Mouse (Mus musculus): ENCODE data around the gene Fstl1. TPM values are rescaled to one million over a fixed set of nuclear protein-coding genes. Genes with fewer than 3 reads are reported as not detected.

Fstl1 gene
- 10 to 100 TPM; 28.8 to 33.3 TPM for total RNA-seq (2021)
- long read RNA-seq, experiment 1, transcript Fstl1-201 (11 exons, 3,789 nt) = major isoform, 73 of 90 reads
- long read RNA-seq, experiment 1, partial matches to known transcripts = 14 of 90 reads
- long read RNA-seq, experiment 1, other reads (novel, unspliced or antisense) = 3 of 90 reads
- long read RNA-seq, experiment 2, transcript Fstl1-201 (11 exons, 3,789 nt) = major isoform, 57 of 61 reads
- long read RNA-seq, experiment 2, partial matches to known transcripts = 1 of 61 reads
- long read RNA-seq, experiment 2, other reads (novel, unspliced or antisense) = 3 of 61 reads

DNA sequence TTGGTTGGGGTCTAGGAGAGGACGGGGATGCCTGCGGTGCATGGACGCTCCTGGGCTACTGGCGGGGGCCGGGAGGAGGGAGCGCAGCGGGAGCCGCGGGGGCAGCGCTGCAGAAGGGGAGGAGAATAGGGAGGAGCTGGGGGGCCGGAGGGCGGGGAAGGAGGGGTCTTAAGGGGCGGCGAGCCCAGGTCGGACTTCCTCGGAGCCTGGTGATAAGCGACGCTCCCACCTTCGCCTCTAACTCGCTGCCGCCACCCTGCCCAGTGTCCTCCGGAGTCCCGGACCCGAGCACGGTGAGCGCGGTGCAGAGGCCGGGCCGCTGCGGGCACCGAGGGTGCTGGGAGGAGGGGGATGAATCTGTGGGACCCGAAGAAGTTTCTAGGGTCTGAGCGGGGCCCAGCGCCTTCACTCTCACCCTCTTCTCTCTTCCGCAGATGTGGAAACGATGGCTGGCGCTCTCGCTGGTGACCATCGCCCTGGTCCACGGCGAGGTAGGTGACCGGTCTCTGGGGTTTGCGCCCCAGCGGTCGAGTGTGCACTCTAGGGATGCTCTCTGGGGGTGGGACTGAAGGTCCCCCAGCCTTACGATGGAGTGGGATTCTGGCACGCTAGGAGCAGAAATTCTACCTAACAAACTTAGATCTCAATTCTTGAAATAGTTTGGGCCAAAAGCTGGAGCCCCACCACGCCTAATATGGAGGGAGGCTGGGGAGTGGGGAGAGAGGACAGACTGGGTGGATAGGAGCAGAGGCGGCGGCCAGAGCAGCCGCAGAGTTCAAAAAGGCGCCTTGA is at the start of gene Fstl1:
TSS of gene Fstl1 (plus strand) at position 14 of the 792 bp plus-strand sequence.
- no peak for TF ChIP-seq CTCF (IDR thresholded peaks at IDR 0.05)
- H3K4me3 ChIP-seq = peak within 1 kb of the TSS; percentile 94
- intact Hi-C loops (cut with DNase I) = loop anchor here (5.0 kb wide), 2 partner anchors 35 to 70 kb away; no protein-coding TSS in a partner anchor
- peak within 1 kb of the TSS; percentile 88 for H3K27ac ChIP-seq
- DNase-seq (ENCODE audit: extremely low spot score in 1 of 2, low spot score in 2 of 2) = peak; percentile 36 to 63

DNA sequence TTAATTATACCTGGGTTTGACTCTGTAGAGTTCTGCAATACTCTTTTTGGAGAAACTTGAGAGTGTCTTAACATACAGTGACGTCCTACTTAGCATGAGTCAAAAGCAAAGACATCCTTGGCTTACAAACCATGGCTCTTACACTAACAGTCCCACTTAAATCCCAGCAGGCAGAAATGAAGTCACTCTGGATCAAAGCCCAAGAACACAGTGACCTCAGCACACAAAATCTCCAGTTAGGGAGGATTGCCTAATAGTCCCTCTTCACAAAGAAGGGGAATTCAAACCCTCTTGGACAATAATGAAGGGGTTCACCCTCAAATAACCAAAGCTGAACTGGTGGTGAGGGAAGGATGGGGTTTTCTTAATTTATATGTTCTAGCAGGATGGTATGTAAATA is 48.0 kb upstream of the Fstl1 start:
- intact Hi-C loops (cut with DNase I) = no loop called here
- H3K27ac ChIP-seq = no peak overlapping the region
- DNase-seq (ENCODE audit: extremely low spot score in 1 of 2, low spot score in 2 of 2) = no peak
- no peak for TF ChIP-seq CTCF (IDR thresholded peaks at IDR 0.05)
- H3K4me3 ChIP-seq = no peak overlapping the region

DNA sequence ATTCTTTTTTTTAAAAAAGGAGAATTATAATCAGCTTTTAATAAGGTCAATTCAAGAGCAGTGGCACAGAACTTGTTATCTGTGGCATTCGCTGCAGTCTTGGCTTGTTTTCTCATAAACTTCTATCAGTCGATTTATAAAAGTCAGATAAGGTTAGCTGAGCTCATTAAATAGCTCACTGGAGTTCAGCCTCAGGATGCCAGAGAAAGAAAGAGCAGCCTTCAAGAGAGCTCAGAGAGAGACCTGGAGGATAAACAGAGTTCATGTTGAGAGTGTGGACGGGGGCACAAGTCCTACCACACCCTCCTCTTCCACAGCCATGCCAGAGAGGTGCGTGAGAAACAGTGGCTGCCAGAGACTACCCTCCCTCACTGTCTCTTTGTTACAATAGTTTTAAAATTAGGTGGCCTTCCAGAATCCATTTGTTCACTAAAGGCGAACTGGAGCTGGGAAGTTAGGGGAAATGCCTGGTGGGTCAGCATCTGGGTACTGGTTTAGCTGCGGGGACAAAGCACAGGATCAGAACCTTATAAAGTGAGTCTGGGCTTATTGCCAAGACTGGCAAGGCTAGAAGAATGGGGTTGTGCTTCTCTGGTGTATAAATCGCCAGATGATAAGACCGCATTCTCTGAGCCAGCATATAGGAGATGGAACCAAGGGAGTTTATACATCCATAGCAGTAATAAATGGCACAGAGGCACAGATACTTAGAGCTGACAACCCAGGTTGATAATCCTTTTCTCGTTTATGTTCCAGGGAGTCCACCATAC is 47.1 kb upstream of the Fstl1 start:
- Histone ChIP-seq H3K4me3 (no peak overlapping the region), H3K27ac (no peak overlapping the region)
- no peak for DNase-seq (ENCODE audit: extremely low spot score in 1 of 2, low spot score in 2 of 2)
- no peak for TF ChIP-seq CTCF (IDR thresholded peaks at IDR 0.05)
- intact Hi-C loops (cut with DNase I) = no loop called here

DNA sequence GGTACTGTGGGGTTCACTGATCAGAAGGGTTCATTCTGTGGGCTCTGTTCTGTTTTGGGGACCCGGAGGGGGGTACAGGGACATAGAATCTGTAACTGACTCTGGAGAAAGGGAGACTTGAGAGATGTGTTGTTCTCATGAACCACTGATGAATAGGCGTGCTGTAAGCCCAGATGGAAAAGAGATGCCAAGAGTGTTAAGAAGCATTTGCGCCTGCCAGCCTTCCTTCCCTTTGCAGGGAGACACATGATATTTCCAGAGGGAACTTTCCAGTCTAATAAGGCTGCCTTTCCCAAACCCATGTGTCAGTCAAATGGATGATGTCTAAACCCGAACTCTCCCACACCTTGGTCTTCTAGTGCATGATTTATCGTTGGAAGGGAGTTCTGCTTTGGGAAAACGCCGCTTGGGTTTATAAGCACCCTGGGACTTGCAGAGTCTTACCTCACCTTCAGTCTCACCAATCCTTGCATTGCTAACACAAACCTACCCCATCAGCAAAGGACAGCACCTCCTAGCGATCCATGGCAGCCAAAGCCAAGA is 46.3 kb upstream of the Fstl1 start:
- Histone ChIP-seq H3K27ac (no peak overlapping the region), H3K4me3 (no peak overlapping the region)
- TF ChIP-seq CTCF (IDR thresholded peaks at IDR 0.05) = no peak
- intact Hi-C loops (cut with DNase I) = no loop called here
- DNase-seq (ENCODE audit: extremely low spot score in 1 of 2, low spot score in 2 of 2) = no peak

DNA sequence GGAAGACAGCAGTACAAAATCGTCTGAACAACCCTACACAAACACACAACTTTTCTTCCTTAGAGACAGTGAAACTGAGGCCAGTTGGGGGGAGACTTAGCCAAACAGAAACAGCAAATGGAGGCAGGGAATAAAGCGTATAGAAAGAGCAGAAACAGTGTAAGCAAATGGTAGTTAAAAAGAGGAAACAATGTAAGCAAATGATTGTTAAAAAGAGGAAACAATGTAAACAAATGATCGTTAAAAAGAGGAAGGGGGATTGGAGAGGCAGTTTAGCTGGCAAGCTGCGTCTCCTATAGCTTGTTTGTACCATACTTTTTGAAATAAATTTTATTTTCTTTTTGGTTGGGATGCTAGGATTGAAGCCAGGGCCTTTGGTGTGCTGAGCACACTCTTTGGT is 45.2 kb upstream of the Fstl1 start:
- no peak overlapping the region for H3K27ac ChIP-seq
- TF ChIP-seq CTCF (IDR thresholded peaks at IDR 0.05) = no peak
- no peak for DNase-seq (ENCODE audit: extremely low spot score in 1 of 2, low spot score in 2 of 2)
- no peak overlapping the region for H3K4me3 ChIP-seq
- intact Hi-C loops (cut with DNase I) = no loop called here

DNA sequence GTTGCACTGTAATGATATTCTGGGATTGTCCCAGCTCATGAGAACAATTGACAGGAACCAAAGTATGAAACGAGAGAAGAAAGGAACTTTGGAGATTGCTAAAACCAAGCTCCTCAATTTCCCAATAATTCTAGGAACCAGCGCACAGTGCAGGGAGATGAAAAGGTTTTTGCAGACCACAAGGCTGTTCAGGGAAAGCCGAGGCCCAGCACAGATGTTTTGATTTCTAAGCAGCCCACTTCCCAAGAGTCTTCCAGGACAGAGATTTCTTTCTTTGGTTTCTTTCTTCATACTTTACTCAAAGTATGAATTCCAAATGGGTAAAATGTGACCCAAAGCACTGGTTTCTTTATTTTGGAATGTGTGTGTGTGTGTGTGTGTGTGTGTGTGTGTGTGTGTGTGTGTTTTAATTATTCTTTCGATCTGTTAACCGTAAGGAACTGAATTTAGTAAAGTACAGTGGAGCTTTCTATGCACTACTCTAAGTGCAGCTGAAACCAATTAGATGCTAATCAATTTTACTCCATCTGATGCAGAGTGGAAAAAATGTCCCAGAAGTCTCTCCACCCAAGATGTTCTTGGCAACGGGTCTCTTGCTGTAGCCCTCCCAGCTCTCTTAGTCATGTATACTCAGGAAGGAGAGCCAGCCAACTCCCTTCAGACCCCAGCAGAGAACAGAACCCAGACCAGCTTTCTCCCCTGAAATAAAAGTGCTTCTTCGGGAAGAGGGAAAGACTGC is 44.5 kb upstream of the Fstl1 start:
- intact Hi-C loops (cut with DNase I) = no loop called here
- TF ChIP-seq CTCF (IDR thresholded peaks at IDR 0.05) = no peak
- Histone ChIP-seq H3K4me3 (no peak overlapping the region), H3K27ac (no peak overlapping the region)
- no peak for DNase-seq (ENCODE audit: extremely low spot score in 1 of 2, low spot score in 2 of 2)

DNA sequence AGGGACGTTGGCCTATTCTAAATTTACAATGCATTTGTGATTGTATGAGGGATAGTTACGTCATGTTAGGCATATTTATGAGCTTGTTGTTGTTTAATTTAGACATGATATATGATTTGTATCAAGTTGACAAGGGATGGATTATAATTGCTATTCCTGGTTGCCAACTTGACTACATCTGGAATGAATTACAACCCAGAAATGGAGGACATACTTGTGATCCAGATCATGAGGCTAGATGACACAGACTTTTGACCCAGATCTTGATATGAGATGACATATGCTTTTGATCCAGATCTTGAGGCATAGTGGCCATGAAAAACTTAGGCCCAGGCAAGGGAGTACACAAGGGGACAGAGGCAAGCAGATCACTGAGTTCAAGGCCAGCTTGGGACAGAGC is 36.6 kb upstream of the Fstl1 start:
- intact Hi-C loops (cut with DNase I) = no loop called here
- no peak for DNase-seq (ENCODE audit: extremely low spot score in 1 of 2, low spot score in 2 of 2)
- no peak for TF ChIP-seq CTCF (IDR thresholded peaks at IDR 0.05)
- H3K27ac ChIP-seq = no peak overlapping the region
- no peak overlapping the region for H3K4me3 ChIP-seq

DNA sequence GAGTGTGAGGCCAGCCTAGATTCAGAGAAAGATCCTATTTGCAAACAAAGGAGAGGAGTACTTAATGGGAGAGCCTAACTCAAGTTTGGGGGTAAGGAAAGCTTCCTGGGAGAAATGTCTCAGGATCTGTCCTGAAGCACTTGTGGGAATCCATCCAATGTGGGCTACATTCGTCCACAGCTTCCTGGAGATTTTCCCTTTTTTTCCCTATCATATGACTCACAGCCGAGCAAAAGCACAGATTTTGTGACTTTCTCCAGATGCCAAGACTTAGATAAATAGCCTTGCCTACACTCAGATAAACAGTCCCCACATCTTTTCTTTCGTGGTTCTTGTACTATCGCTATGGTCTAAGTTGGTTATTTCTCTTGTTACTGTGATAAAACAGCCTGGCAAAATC is 34.4 kb upstream of the Fstl1 start:
- DNase-seq (ENCODE audit: extremely low spot score in 1 of 2, low spot score in 2 of 2) = no peak
- intact Hi-C loops (cut with DNase I) = no loop called here
- H3K4me3 ChIP-seq = no peak overlapping the region
- H3K27ac ChIP-seq = no peak overlapping the region
- no peak for TF ChIP-seq CTCF (IDR thresholded peaks at IDR 0.05)

DNA sequence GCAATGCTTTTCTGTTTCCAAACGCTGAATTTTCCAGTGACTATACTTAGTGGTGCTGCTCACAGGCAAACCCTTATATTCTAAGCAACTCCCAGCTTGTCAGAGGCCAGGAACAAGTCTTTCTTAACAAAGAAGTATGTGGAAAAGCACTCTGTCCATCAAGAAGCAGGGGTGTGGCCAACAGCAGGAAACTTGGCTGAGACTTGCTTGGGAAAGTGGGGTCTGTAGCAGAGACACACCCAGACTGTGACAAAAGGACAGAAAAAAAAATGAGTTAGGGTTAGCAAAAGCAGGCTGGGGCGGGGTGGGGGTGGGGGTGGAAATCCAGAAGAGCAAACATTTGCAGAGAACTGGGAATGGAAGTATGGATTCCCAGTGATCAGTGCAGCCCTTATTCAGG is 23.8 kb upstream of the Fstl1 start:
- H3K4me3 ChIP-seq = no peak overlapping the region
- TF ChIP-seq CTCF (IDR thresholded peaks at IDR 0.05) = no peak
- intact Hi-C loops (cut with DNase I) = no loop called here
- DNase-seq (ENCODE audit: extremely low spot score in 1 of 2, low spot score in 2 of 2) = no peak
- H3K27ac ChIP-seq = no peak overlapping the region

DNA sequence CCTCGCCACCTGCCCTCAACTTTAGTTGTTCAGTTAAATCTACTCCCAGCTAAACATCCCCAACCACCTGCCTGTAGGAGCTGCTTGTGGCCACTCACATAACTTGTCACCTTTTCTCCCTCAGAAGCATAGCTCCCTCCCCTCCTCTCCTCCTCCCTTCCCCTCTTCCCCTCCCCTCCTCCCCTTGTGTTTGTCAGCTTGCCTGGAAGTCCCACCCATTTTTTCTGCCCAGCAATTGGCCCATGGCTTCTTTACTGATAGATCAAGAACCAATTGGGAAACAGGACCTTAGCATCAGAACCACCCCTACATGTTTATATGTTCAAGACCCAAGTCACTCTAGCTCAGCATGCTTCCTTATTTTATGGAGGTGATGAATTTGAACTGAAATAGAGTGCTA is 22.9 kb upstream of the Fstl1 start:
- Histone ChIP-seq H3K4me3 (no peak overlapping the region), H3K27ac (no peak overlapping the region)
- intact Hi-C loops (cut with DNase I) = no loop called here
- DNase-seq (ENCODE audit: extremely low spot score in 1 of 2, low spot score in 2 of 2) = no peak
- TF ChIP-seq CTCF (IDR thresholded peaks at IDR 0.05) = no peak

DNA sequence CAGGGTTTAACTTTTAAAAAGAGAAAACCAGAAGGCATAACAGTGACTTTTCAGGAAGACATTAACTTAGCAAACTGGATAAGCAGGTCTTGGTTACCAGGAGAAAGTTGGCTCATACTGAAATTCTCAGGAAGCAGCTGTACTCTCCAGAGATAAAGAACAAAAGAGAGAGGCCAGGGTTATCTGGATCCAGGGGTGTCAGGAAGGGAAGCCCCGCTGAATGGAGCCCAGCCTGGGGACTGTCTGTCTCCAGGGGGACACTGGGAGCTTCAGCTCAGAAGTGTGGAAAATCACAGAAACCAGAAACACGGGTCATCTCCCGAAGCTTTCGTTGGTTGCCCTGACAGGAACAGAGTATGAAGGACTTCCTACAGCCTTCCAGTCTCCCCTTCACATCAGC is 22.2 kb upstream of the Fstl1 start:
- intact Hi-C loops (cut with DNase I) = no loop called here
- H3K27ac ChIP-seq = no peak overlapping the region
- no peak for TF ChIP-seq CTCF (IDR thresholded peaks at IDR 0.05)
- H3K4me3 ChIP-seq = no peak overlapping the region
- DNase-seq (ENCODE audit: extremely low spot score in 1 of 2, low spot score in 2 of 2) = no peak

All from left cerebral cortex, adult 2 months (tissue).